Mouse (Mus musculus): ENCODE data around the gene Syngr3.
"Not testable (repeated sequence)": the region's sequence is repeated elsewhere in the genome, so short reads cannot be mapped to it uniquely, and the experiment has no call there.

Syngr3 gene

DNA sequence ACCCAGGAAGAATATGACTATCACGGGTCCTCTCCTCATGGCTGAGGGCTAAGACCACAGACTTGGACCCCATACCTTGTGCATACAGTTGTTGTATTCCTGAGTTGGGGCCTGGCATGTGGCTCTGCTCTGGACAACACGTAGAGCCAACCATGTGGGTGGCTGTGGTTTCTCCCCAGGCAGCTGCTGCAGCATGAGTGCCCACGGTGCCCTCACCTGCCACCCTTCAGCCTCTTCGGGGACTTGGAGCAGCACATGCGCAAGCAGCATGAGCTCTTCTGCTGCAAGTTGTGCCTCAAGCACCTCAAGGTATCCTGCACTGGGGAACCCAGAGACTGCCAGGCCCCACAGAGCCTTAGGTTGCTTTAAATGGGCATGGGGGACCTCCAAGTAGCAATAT is 12.9 kb downstream of the Syngr3 start:
- in situ Hi-C loops (cut with MboI, MseI), result no loop called here

DNA sequence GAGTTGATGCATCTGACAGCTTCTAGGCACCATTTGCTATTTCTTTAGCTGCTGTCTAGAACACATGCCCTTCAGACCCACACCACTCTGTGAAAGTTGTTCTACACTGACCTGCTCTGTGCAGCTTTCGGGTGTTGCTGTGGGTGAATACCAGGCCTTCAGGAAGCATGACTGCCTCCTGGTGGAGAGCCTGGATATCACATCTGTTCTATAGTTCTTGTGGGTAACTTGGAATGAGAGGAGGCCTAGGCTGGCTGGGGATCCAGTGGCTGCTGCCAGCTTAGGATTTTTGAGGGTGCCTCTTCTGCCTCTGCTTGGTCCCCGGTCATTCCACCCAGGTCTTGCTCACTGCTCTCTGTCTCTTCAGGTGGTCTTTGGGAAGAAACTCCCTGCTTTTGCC is 13.6 kb downstream of the Syngr3 start:
- in situ Hi-C loops (cut with MboI, MseI), result no loop called here

DNA sequence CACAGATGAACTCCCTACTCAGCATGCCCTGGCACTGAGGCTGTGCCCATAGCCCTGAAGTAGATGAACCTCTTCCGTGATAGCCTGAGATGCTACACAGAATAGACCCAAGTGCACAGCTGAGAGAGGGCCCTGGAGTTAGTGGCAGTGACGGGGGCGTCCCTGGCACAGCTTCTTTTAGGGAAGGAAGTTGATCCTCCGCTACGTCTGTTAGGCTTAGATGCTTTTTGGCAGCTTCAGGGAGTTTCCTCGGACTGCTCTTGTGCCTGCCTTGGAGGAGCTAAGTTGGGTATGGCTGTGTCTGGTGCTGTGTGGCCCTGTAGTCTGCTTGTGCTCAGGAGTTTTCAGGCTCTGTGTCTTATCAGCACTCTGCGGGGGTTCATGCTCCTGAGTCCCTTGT is 15.5 kb downstream of the Syngr3 start:
- in situ Hi-C loops (cut with MboI, MseI), result no loop called here

DNA sequence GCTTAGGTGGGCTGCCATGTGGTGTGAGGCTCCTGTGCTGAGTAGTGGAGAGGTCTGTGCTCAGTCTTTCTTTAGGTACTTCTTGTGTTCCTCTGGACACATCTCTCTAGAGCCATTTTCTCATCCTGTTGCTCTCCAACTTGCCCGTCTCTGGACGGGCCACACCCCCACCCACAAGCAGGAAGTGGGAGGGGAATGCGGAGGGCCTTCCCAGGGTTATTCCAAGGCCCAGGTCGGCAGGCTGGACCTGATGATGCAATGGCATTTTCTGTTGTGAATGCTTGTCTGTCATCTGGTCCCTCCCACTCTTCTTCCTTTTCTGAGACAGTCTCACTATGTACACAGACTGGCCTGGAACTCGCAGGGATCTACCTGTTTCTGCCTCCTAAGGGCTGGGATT is 17.6 kb downstream of the Syngr3 start:
- in situ Hi-C loops (cut with MboI, MseI), result no loop called here

DNA sequence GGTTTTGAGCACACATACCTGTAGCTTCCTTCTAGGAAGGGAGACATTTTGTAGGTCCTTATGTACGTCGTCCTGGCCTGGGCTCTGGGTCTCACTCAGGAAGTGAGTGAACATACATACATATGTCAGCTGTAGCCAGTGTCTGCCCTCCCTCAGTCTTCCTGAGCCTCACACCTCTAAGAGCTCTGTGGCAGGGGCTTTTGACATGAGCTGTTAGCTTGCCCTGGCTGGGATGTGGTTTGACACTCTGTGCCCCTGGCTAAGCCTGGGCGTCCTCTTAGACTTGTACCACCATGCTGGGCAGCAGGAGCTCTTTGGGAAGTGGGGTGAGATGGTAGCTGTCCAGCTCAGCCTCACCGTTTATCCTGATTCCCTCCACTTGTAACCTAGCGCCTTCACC is 18.4 kb downstream of the Syngr3 start:
- in situ Hi-C loops (cut with MboI, MseI), result no loop called here

DNA sequence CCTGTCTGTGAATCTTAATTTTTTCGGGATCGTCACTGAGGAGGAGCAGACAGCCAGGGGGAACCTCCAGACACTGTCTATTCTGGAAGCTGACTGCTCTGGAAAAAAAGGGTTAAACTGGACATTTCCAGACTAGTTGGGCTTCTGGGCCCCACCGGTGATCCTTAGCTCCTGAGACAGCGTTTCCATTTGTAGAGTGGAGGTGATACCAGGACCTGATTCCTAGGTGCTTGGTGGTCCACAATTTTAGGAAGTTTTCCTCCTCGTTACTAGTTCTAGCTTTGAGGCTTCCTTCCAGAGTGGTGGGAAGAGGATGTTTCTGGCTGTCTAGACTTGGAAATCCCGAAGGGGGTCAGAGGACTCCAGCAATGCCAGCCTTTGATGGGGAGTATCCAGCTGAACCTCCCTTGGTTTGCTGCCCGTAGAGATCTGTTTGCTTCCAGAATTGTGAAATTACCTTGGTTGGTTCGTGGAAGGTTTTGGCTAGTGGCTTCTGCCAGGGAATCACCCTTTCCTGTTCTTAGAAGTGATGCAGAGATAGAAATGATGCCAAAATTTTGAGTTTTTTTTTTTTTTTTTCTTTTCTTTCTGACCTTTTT is 19.4 kb downstream of the Syngr3 start:
- in situ Hi-C loops (cut with MboI, MseI), result no loop called here

DNA sequence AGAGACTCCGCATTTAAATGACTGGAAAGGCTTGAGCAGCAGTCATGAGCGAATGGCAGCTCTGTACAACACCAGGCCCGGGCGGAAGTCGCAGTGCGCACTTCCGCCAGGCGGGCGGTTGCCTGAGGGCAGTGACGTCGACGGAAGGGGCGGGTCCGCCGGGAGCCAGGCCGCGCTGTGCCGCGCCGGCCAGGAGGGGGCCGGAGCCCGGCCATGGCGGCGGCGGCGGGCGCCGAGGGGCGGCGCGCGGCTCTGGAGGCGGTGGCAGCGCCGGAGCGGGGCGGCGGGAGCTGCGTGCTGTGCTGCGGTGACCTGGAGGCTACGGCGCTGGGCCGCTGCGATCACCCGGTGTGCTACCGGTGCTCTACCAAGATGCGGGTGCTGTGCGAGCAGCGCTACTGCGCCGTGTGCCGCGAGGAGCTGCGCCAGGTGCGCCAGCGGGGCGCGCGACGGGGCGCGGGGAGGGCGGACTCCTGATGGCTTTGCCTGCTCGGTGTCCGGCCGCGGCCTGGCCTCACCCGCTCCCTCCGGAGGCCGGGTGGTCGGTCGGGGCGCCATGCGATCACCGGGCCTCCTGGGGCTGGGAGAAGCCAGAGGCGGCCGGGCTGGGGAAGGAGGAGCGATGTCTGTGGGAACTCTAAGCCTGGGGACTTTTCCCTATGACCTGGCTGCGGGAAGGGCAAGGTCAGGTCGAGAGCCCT is 20.1 kb downstream of the Syngr3 start, which contains the start of gene Zfp598:
Gene Zfp598 (plus strand): TSS at position 143 of the 701 bp plus-strand sequence.
- in situ Hi-C loops (cut with MboI, MseI), result no loop called here

DNA sequence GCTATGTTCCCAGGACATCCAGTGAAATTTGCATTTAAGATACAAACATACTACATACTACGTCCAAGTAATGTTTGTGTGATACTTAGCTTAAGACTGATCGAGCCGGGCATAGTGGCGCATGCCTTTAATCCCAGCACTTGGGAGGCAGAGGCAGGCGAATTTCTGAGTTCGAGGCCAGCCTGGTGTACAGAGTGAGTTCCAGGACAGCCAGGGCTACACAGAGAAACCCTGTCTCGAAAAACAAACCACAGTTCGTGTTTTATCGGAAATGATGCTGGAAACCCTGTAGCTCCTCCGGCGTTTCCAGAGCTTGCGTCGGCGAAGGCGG is 20.6 kb downstream of the Syngr3 start:
- in situ Hi-C loops (cut with MboI, MseI), result not testable (repeated sequence)

DNA sequence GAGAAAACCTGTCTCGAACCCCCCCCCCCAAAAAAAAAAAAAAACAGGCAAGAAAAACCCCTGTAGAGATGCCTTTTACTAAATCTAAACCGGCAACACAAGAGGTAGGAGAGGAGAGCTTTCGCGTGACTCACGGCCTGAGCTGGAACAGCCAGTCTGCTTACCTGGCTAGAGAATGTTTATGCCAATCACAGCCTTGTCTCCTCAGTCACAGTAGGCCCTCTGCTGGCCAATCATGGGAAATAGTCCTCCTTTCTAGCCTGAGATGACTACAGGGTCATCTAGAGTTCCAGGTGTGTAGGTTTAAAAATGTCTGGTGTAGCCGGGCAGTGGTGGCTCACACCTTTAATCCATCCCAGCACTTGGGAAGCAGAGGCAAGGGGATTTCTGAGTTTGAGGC is 22.3 kb downstream of the Syngr3 start:
- in situ Hi-C loops (cut with MboI, MseI), result no loop called here

DNA sequence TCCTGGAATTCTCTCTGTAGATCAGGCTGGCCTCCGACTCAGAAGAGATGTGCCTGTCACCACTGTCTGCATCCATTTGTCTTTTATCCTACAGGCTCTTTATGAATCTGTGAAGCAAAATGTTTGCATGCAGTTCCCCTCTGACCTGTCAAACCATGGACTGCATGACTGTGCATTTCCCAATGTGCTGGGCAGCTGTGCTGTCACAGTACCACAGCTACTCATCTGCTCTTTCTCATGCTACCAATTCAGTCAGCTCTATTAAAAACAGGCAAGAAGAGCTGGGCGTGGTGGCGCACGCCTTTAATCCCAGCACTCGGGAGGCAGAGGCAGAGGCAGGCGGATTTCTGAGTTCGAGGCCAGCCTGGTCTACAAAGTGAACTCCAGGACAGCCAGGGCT is 22.7 kb downstream of the Syngr3 start:
- in situ Hi-C loops (cut with MboI, MseI), result not testable (repeated sequence)

DNA sequence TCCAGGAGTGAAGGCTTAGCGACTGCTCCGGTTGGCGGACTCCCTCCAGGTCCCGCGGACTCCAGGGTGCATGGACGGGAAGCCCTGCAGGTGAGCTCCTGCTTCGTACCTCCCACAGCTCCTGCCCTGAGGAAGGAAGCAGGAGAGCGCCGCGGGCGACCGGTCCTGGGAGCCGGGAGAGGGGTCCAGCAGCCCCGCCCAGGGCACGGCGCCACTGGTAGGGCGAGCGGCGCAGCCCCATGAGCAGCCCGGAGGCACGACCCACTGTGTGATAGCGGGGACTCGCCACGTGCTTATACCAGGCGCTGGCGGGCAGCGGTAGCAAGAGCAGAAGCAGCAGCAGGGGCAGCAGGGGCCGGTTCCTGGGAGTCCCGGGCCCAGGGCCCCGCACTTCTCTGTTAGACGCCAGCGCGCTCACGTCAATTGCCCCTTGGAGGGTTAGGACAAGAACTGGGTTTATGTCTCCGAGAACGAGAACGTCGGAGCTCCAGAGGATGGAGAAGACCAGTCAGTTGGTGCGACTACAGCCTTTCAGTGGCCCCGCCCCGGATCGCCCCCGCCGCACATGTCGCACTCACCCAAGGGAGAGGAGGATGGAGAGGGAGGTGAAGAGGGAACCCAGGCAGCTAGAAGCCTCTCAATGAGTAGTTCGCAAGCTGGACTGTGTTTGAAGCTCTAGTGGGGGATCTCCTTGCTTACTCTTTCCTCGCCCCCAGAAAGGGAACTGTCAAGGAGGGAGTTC is 31.6 kb downstream of the Syngr3 start, which contains the start of gene Npw:
Gene Npw (minus strand): TSS at position 441 of the 742 bp plus-strand sequence.
- in situ Hi-C loops (cut with MboI, MseI), result no loop called here

DNA sequence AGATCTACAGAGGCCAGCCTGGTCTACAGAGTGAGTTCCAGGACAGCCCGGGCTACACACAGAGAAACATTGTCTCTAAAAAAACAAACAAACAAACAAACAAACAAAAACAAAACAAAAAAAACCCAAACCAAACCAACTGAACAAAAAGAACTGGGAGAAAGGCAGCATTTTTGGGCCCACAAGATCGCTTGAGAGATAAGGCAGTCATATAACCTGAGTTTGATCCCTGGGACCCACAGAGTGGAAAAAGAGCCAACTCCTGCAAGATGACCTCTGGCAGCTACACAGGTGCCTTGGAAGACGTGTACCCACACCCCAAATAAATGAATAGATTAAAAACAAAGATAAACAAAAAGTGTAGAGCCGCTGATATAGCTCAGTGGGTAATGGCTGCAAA is 34.8 kb downstream of the Syngr3 start:
- in situ Hi-C loops (cut with MboI, MseI), result no loop called here

DNA sequence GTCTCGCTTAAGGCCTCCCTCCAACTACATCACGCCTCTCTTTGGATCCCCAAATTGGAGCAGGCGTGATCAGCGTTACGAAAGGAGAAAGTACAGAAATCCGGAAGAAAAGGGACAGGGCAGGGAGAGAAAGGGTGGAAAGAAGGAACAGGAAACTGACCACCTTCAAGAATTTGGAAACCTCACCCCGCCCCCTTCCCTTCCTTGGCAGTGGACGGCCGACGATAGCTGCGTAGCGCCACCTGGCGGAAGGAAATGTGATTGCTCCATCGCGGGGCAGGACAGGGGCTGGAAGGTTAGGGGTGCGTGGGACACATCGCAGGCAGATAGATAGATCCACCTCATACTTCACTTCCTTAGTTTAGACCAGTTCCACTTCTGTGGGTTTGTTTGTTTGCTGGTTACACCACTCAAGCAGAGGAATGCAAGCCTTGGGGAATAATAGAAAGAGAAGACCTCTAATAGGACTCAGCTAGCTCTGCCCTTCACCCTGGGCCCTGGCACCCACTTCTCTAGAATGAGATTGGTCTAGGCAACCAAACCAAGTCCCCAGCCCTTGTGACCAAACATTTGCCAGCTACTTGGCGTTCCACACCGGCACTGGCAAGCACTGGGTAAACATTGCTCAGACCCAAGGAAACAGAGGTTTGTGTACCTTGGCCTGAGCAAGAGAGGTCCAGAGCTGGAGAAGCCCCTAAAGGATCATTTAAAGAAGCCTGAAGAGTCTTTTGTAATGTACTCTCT is 35.6 kb downstream of the Syngr3 start:
- in situ Hi-C loops (cut with MboI, MseI), result no loop called here

DNA sequence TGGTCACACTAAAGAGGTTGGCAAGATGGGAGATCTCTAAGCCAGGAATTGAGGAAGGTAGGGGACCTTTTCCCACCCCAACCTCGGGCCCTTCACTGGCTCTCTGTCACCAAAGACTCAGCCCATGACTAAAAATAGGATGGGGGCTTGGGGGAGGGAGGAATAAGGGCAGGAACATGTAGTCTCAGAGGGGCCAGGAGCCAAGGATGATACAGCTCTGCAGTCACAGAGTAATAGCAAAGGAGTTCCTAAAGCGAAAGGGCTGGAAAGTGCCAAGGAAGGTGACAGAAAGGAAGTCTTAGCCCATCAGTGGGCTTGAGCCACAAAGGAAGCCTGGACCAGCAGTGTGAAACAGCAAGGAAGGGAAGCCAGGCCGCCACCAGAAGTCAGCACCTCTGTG is 37.9 kb downstream of the Syngr3 start:
- in situ Hi-C loops (cut with MboI, MseI), result no loop called here

DNA sequence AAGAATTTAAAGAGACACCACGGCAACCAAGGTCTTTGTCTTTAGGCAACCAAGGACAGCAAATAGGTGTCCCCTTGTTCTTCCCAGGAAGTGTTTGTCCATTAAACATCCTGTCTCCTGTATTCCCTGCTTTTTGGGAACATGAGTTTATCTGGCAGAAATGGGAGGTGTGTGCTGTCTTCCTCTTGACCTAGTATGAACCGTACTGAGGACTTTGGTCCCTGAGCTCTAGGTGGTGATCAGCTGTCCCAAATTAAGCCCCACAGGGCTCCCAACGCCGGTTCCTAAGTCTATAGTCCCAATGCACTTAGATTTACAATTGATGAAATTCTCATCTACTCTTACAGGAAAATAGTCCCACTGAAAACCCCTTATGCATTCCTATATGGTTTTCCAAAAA is 39.0 kb downstream of the Syngr3 start:
- in situ Hi-C loops (cut with MboI, MseI), result no loop called here

DNA sequence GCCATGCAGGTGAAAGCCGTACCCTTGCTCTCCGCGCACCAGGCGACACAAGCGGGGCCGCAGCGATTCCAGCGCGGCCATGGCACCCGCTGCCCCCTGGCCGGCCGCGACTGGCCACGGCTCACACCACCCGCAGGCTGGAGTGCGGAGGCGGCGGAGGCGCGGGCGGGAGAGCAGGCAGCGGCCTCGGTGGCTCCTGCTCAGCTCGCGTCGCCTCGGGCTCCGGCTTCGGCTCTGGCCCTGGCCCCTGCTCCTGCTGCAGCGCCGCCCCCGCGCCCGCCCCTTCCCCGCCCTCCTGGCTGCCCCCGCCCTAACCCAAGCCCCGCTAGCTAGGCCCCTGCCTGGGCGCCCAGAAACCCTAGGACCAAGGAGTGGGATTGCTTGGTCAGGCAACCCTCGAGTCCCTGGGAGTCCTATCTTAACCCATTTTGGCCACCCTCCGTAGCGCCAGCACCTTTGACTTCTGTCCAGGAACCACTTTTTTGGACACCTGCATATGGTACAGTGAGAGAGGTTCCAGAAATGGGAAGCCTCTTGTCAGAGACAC is 39.6 kb downstream of the Syngr3 start, which contains the start of gene Slc9a3r2:
Gene Slc9a3r2 (minus strand): TSS at position 258 of the 547 bp plus-strand sequence.
- in situ Hi-C loops (cut with MboI, MseI), result no loop called here

DNA sequence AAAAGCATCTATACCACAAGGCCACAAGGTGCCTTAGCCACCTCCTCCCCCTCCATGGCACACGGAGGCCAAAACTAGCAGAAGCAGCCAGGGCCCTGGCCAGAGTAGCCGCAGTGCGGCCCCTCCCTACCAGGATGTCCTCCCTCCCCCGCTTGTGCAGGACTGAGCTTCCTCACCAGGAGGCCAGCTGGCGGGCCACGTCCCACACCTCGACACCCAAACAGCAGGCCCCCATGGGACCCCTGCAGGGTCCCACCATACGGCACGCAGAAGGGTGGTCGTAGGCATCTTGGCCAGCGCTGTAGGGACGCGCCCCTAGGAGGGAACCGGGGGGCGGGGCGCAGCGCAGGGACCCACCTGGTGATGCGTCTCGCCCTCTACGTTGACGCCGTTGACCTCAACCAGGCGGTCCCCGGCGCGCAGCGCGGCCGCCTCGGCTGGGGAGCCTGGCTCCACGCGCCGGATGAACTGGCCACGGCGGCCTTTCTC is 40.1 kb downstream of the Syngr3 start:
- in situ Hi-C loops (cut with MboI, MseI), result no loop called here

DNA sequence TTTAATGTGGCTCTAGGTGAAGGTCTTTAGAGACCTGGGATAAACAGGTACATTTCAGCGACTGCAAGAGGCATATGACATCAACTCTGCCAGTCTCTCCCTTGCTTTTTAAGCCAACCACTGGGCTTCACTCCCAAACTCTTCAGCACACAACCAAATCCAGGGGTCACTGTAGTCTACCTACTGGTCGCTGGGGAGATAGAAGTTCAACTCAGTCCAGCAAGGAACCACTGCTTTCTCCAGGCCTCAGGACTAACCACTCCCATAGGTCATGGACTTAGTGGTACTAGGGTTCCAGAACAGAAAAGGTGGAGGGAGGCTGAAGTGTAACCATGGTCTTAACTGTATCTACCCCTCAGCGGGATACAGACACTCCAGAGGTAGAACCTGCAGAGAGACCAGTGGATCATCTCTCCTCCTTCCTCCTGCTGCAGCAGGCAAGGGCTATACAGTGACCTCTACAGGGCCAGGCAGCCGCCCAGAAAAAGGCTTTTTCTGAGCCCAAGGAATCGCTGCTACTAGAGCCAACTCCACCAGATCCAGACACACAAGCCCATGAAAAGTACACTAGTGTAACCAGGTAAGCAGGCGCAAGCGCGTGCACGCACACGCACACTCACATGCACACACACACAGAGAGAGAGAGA is 40.9 kb downstream of the Syngr3 start:
- in situ Hi-C loops (cut with MboI, MseI), result no loop called here

DNA sequence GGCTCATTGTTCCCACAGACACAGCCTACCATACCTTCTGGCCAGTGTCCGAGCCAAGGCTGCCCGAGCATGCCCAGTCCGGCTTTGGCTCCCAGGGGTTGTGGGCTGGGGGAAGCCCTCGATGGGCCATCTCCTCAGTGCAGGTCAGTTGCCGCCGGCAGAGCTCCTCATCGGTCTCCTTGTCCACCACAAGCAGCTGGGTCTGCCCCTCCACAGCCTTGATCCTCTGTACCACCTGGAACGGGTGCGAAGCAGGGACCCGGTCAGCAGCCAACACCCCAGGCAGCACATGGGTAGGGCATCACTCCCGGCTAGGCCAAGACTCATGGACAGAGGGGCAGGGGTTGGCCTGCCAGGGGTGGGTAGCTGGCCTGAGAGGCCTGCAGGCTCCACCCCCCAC is 42.3 kb downstream of the Syngr3 start:
- in situ Hi-C loops (cut with MboI, MseI), result no loop called here

DNA sequence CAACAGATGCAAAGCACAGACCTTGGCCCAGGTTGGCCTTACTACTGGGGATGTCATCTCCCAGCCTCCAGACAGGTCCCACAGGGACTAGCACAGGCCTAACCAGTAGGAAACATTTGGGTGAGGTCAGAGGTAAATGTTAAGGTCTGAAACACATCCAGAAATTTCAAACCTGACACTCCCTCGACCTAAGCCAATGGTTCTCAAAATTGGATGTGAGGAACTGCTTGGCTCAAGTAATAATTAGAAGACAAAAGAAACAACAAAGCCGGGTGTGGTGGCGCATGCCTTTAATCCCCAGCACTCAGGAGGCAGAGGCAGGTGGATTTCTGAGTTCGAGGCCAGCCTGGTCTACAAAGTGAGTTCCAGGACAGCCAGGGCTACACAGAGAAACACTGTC is 43.4 kb downstream of the Syngr3 start:
- in situ Hi-C loops (cut with MboI, MseI), result no loop called here

DNA sequence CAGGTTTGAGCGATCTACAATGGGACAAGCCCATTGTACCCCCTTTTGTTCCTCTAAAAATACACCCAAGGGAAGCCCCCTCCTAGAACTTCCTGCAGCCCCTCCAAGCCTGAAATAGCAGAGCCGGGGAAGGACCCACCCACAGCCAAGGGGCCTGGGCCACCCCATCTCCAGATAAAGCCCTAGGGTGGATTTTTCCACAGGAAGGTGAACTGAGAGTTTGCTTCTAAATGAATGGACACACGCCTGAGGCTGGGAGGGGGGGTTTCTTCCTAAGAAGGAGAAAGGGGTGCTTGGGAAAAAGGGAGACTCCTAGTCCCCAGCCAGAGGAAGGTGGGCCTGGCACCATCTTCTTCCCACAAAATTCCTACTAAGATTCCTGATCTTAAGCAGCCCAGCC is 43.8 kb downstream of the Syngr3 start:
- in situ Hi-C loops (cut with MboI, MseI), result no loop called here

All from regulatory T cell (primary cell).